Mouse (Mus musculus) E14TG2a.4 (cell line): ENCODE results near the gene Scn4b.

Experiments
- CTCF ChIP-seq: conservative IDR thresholded peaks from 2 replicates; pipeline ENCODE4 v1.5.1; 2014; ENCODE audit warnings: low read length
- POU5F1 ChIP-seq: IDR thresholded peaks from 2 replicates; pipeline ENCODE4 v1.6.1; 2014; ENCODE audit warnings: low read length, borderline replicate concordance

- no peak for TF ChIP-seq CTCF
- TF ChIP-seq POU5F1, result no peak
Observed at GRCm38 (mm10) chr9:45202021-45202798, 64.0 kb downstream of the Scn4b start.
